Mouse (Mus musculus) urinary bladder, postnatal 4 days (tissue): ENCODE results near the gene Pax6.

Experiments used
- DNase-seq, 2 experiments: peaks; one replicate each; pipeline ENCODE4 v3.0.0; 2021 to 2022; ENCODE audit warnings: low spot score in 2 of 2

Pax6 gene

GRCm38 (mm10) chr2:105730704-105731103, 62.0 kb downstream of the Pax6 start:
- no peak for DNase-seq

- DNase-seq, result no peak
Measured at GRCm38 (mm10) chr2:105736166-105736565, 67.5 kb downstream of the Pax6 start.

- no peak for DNase-seq
Measured at GRCm38 (mm10) chr2:105746896-105747295, 78.2 kb downstream of the Pax6 start.
